Mouse (Mus musculus): ENCODE measurements at regions not wholly inside any gene's neighbourhood (a gene's known extent, or its start where the extent isn't known, plus 50 kb on each side); places are given as distances from the start of the nearest gene placed in this dataset.

DNA sequence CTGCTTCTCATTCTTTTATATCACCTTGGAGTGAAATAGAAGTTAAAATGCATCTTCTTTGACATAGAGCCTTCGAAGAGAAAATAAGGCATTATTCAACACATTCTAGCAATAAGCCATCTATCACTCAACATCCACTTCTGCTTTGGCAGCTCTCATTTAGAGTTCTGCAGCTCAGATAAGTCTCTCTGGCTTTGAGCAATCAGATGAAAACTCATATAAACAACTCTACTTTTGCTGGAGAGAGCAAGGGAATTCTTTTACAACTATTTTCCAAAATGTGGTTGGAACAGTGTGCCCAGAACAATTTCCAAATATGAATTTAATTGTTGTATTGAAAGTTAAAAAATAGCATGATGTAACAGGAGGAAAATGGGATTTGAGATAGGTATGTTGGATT lies 314.2 kb upstream of the Cited2 start:
- Histone ChIP-seq H3K4me1 (peaks cover 23% of the 10 kb centered on the region), H3K4me3 (replicated peaks) (no peak overlapping the region), H3K9me3 (no peaks in the 10 kb centered on the region), H3K27me3 (replicated peaks) (no peaks in the 10 kb centered on the region), H3K36me3 (replicated peaks; ENCODE audit: low read length) (peaks cover 5% of the 10 kb centered on the region)
- TF ChIP-seq FLI1 (IDR thresholded peaks at IDR 0.05; ENCODE audit: low read length) (no peak), GATA1 (IDR thresholded peaks at IDR 0.05; ENCODE audit: borderline replicate concordance, low read length) (no peak)

DNA sequence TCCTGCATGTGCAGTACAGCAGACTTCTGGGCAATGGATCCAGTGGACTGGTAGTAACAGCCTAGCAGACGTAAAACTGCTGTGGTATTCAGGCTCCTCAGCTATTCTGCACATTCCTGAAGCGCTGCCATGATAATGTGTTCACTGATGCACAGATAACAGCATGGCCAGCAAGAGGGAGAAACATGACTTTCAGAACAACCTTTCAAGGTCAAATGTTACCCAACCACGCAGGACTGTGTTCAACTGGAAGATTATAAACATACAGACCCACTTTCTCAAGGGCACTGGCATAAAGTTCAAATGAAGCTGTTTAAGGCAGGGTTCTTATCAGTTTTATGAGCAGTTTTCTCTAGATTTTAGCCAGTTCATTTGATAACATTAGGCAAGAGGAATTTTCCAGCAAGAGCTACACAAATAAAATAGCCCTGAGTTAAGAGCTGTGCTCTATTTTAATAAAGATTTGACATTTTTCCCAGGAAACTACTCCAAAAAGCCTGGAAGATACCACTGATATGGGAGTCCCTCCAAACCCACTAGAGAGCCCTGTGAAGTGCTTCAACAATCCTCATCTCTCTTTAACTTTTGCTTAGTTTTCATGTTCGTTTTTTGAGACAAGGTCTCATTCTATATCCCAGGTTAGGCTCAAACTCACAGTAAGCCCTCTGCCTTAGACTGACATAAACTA lies 311.6 kb upstream of the Cited2 start:
- no peaks in the 10 kb centered on the region for H3K9me3 ChIP-seq
- peaks cover under 1% of the 10 kb centered on the region for H3K36me3 ChIP-seq (replicated peaks; ENCODE audit: low read length)
- H3K4me1 ChIP-seq: peaks cover 18% of the 10 kb centered on the region
- H3K27me3 ChIP-seq (replicated peaks): no peaks in the 10 kb centered on the region
- no peak for TF ChIP-seq GATA1 (IDR thresholded peaks at IDR 0.05; ENCODE audit: borderline replicate concordance, low read length)
- no peak for TF ChIP-seq FLI1 (IDR thresholded peaks at IDR 0.05; ENCODE audit: low read length)
- H3K4me3 ChIP-seq (replicated peaks): no peak overlapping the region

DNA sequence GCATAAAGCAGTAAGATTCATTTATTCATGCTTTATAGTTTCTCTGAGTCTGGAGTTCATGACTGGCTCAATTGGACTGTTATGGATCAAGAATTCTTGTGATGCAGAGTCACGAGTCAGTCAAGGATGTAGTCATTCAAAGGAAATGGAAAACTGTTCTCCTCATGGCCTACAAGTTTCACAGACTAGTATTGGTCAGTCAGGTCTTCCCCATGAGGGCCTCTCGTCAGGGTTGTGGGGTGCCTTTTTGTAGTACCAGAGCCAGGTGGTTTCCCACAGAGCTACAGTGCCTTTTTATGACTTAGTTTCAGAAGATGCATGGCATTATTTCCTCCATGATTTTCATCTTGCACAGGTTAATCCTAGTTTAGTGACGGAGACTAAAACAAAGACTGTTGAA lies 307.9 kb upstream of the Cited2 start:
- Histone ChIP-seq H3K9me3 (no peaks in the 10 kb centered on the region), H3K4me3 (replicated peaks) (no peak overlapping the region), H3K36me3 (replicated peaks; ENCODE audit: low read length) (no peaks in the 10 kb centered on the region), H3K27me3 (replicated peaks) (no peaks in the 10 kb centered on the region), H3K4me1 (peaks cover 13% of the 10 kb centered on the region)
- TF ChIP-seq FLI1 (IDR thresholded peaks at IDR 0.05; ENCODE audit: low read length): no peak
- TF ChIP-seq GATA1 (IDR thresholded peaks at IDR 0.05; ENCODE audit: borderline replicate concordance, low read length): no peak

DNA sequence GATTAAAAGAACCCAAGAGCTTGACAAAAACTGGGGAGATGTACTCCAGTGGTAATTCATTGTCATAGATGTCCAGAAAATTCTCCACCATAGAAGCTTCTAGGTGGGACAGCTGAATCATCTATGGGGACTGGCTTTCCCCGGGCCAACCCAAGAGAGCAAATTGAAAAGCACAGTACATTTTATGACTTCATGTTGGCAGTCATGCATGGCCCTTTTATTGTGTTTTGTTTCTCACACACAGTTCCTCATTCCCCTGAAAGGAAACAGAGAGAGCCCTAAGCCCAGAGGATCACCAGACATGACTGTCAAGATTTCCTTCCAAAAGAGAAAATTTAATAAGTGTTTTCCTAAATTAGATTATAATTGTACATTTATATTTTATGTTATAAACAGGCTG lies 306.9 kb upstream of the Cited2 start:
- TF ChIP-seq GATA1 (IDR thresholded peaks at IDR 0.05; ENCODE audit: borderline replicate concordance, low read length) (no peak), FLI1 (IDR thresholded peaks at IDR 0.05; ENCODE audit: low read length) (no peak)
- peaks cover 12% of the 10 kb centered on the region for H3K4me1 ChIP-seq
- H3K4me3 ChIP-seq (replicated peaks): no peak overlapping the region
- H3K36me3 ChIP-seq (replicated peaks; ENCODE audit: low read length): no peaks in the 10 kb centered on the region
- H3K27me3 ChIP-seq (replicated peaks): no peaks in the 10 kb centered on the region
- no peaks in the 10 kb centered on the region for H3K9me3 ChIP-seq

DNA sequence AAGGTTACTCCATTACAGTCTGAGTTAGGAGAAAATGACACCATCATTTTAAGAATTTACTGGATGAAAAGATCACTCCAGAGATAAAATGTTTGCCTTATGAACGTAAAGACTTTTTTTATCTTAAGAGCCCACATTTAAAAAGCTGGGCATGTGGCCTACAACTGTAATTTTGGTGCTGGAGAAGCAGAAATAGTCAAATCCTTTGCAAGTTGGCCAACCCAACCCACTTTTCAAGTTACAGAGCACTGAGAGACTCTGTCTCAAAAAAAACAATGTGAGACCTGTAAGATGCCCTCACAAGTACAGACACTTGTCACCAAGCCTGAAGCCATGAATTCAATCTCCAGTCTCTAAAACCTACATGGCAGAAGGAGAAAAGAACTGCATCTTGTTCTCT lies 305.6 kb upstream of the Cited2 start:
- no peaks in the 10 kb centered on the region for H3K9me3 ChIP-seq
- no peak overlapping the region for H3K4me3 ChIP-seq (replicated peaks)
- TF ChIP-seq FLI1 (IDR thresholded peaks at IDR 0.05; ENCODE audit: low read length) (no peak), GATA1 (IDR thresholded peaks at IDR 0.05; ENCODE audit: borderline replicate concordance, low read length) (no peak)
- peaks cover 9% of the 10 kb centered on the region for H3K4me1 ChIP-seq
- H3K36me3 ChIP-seq (replicated peaks; ENCODE audit: low read length): no peaks in the 10 kb centered on the region
- no peaks in the 10 kb centered on the region for H3K27me3 ChIP-seq (replicated peaks)

DNA sequence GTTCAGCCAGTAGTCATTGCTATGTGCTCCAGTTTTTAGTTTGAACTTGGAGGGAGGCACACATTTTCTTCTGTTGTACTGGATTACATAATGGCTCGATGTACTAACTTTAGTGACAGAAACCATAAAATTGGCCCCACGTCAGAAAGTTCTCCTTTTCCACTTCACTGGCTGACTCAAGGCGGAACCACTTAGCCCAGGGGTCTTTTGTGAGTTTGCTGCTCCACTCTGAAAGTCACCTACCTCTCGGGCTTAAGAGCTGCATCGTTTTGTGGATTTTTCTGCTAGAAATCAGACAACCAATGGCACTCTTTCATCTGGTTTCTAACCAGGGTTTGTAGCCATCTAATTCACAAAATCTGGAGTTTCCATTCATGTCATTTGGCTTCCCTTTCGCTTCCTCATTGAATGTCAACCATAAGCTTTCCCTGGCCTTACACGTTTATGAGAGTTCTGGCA lies 304.8 kb upstream of the Cited2 start:
- no peak overlapping the region for H3K4me3 ChIP-seq (replicated peaks)

DNA sequence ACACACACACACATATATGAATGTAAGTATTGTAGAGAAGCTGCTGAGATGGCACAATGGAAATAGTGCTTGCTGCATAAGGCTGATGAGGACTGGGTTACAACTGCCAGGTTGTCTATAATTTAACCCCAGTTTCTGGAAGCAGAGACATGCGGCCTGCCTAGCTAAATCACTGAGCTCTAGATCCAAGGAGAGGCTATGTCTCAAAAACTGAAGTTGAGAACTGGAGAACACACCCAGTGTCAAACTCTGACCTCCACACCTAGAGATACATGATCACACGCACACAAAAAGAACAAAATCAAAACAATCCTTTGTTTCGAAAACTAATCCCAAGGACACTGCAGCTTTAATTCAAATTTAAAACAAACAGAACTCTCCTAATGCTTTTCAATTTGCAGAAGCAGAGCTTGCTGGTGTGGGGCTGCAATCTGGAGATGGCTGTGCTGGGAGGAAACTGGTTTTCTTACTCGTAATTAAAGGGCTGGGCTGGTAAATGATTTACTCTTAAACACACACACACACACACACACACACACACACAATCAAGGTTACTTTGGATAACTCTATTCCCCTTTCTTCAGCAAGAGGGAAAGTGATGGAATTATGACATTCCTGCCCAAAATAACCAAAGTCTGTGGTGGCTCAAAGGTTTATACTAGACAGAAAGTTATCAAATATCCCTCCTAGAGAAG lies 299.3 kb upstream of the Cited2 start:
- TF ChIP-seq GATA1 (IDR thresholded peaks at IDR 0.05; ENCODE audit: borderline replicate concordance, low read length) (no peak), FLI1 (IDR thresholded peaks at IDR 0.05; ENCODE audit: low read length) (no peak)

More for the DNA sequence above, 304.8 kb upstream of the Cited2 start:
- TF ChIP-seq FLI1 (IDR thresholded peaks at IDR 0.05; ENCODE audit: low read length) (no peak), GATA1 (IDR thresholded peaks at IDR 0.05; ENCODE audit: borderline replicate concordance, low read length) (no peak)
- Histone ChIP-seq H3K36me3 (replicated peaks; ENCODE audit: low read length) (no peaks in the 10 kb centered on the region), H3K27me3 (replicated peaks) (no peaks in the 10 kb centered on the region), H3K9me3 (no peaks in the 10 kb centered on the region), H3K4me1 (peaks cover 5% of the 10 kb centered on the region)

DNA sequence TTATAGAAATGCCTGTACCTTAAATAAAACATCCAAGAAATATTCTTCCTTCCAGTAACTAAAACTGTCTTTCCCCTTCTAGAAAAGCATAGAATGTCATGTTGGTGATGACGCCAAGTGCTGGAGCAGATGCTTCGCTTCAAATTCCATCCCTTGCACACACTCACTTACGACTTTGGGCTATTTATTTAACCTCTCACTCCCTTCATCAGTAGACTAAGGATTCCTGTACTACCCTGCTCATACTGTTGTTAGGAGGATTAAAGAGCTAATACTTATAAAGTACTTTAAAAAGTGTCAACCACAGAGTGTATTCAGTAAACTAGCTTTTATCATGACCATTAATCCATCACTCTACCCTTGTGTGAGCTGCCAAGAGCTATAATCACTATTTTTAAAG lies 296.8 kb upstream of the Cited2 start:
- no peaks in the 10 kb centered on the region for H3K36me3 ChIP-seq (replicated peaks; ENCODE audit: low read length)
- H3K4me3 ChIP-seq (replicated peaks): no peak overlapping the region
- no peaks in the 10 kb centered on the region for H3K9me3 ChIP-seq
- H3K27me3 ChIP-seq (replicated peaks): no peaks in the 10 kb centered on the region
- peaks cover 4% of the 10 kb centered on the region for H3K4me1 ChIP-seq
- TF ChIP-seq GATA1 (IDR thresholded peaks at IDR 0.05; ENCODE audit: borderline replicate concordance, low read length) (no peak), FLI1 (IDR thresholded peaks at IDR 0.05; ENCODE audit: low read length) (no peak)

More for the DNA sequence above, 299.3 kb upstream of the Cited2 start:
- Histone ChIP-seq H3K36me3 (replicated peaks; ENCODE audit: low read length) (no peaks in the 10 kb centered on the region), H3K27me3 (replicated peaks) (no peaks in the 10 kb centered on the region), H3K4me3 (replicated peaks) (no peak overlapping the region), H3K9me3 (no peaks in the 10 kb centered on the region), H3K4me1 (no peaks in the 10 kb centered on the region)

DNA sequence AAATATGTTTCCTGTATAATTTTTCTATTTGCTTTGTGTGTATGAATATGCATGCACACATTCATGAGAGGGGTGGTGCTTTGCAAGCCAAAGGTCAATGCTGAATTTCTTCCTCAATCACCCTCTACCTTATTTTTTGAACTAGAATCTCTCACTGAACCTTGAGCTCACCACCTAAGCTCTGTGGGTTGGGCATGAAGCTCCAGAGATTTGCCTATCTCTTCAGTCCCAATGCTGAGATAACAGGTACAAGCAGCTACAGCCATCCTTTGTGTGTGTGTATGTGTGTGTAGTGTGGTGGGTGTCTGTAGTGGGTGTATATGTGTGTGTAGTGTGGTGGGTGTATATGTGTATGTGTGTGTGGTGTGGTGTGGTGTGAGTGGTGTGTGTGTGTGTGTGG lies 295.7 kb upstream of the Cited2 start:
- H3K36me3 ChIP-seq (replicated peaks; ENCODE audit: low read length): no peaks in the 10 kb centered on the region
- H3K4me1 ChIP-seq: peaks cover 5% of the 10 kb centered on the region
- no peak overlapping the region for H3K4me3 ChIP-seq (replicated peaks)
- no peaks in the 10 kb centered on the region for H3K27me3 ChIP-seq (replicated peaks)
- H3K9me3 ChIP-seq: no peaks in the 10 kb centered on the region
- TF ChIP-seq FLI1 (IDR thresholded peaks at IDR 0.05; ENCODE audit: low read length) (no peak), GATA1 (IDR thresholded peaks at IDR 0.05; ENCODE audit: borderline replicate concordance, low read length) (no peak)

DNA sequence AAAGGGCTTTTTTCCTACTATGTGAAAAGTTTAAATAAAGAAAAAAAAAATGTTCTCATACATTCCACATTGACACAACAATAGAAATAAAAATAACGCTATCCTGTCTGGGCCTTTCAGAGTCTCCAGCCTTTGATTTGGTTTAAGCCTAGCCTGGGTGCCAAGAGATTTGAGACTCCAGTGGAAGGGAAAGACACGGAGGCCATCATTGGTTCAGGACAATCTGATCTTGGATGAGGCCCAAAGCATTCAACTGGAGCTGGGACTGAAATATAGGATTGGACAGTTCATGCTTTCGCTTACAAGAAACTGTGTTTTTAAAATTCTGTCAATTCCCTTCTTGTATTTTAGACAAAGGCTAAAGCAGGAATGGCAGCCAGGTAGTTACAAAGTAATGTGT lies 294.7 kb upstream of the Cited2 start:
- H3K4me3 ChIP-seq (replicated peaks): no peak overlapping the region
- TF ChIP-seq GATA1 (IDR thresholded peaks at IDR 0.05; ENCODE audit: borderline replicate concordance, low read length) (no peak), FLI1 (IDR thresholded peaks at IDR 0.05; ENCODE audit: low read length) (no peak)

More for the DNA sequence above, 294.7 kb upstream of the Cited2 start:
- Histone ChIP-seq H3K4me1 (peaks cover 10% of the 10 kb centered on the region), H3K9me3 (peaks cover 2% of the 10 kb centered on the region; the same call in 1 of the 2 replicates), H3K36me3 (replicated peaks; ENCODE audit: low read length) (no peaks in the 10 kb centered on the region), H3K27me3 (replicated peaks) (no peaks in the 10 kb centered on the region)

Measured in megakaryocyte, embryonic 14.5 days (primary cell).